Comparison of ENCODE assay signal across 28 mouse cellular contexts in the genomic region with DNA sequence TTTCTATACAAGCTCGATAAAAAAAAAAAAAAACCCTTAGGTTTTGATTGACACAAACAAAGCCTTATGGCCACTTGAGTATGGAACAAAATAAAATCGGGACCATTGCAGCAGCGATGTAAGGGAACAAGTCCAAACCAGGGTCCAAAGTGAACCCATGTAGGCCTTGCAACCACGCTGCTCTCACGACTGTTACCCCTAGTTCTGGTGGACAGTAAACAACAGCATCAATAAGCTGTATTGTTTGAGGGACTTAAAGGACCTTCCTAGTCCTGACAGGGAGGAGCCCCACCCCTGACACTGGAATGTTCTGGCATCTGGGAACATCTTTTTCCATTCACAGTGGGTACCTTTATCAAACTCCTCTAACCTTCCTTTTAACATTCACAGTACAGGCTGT.
A peak's percentile ranks its signal among the peaks of the same experiment; 100 is the strongest.
DNase-seq lines count a peak whose midpoint lies in the region; ATAC-seq and TF ChIP-seq lines count a peak whose summit lies in the region.
"Had no signal": no experiment of that assay in that cellular context is flagged by ENCODE, and none has a peak within 500 bp of the region (broad histone marks: within the 10 kb centered on the region; RNA-seq: fewer than 3 reads in every experiment).

No protein-coding gene starts in this region.

- peaks cover 2% of the 10 kb centered on the region; the same call in 1 of the 2 replicates for H3K4me1 ChIP-seq in kidney, adult 2 months (ENCODE audit: control insufficient read depth, insufficient read depth, low read length)
- H3K4me1 ChIP-seq in CH12.LX (ENCODE audit: control insufficient read depth in 1 of 2, insufficient read depth in 2 of 2): peaks cover 10 to 52% of the 10 kb centered on the region in 2 experiments
- H3K4me1 ChIP-seq in bone marrow, adult 2 months (ENCODE audit: control insufficient read depth, insufficient read depth, low read length): no peaks in the 10 kb centered on the region; the same call in 1 of the 2 replicates
- no peaks in the 10 kb centered on the region for H3K4me1 ChIP-seq in midbrain, embryonic 11.5 days (ENCODE audit: control insufficient read depth, insufficient read depth, low read length)
- H3K4me1 ChIP-seq: embryonic facial prominence, embryonic 10.5 days; forebrain, embryonic 12.5 days; forebrain, embryonic 15.5 days; hindbrain, embryonic 10.5 days; hindbrain, embryonic 13.5 days had no signal

- TF ChIP-seq RAD21 in CH12.LX (IDR thresholded peaks at IDR 0.05; ENCODE audit: low read depth, low read length): no peak

- no peak for DNase-seq in kidney, adult 2 months
- no peak for DNase-seq in kidney, postnatal 4 days
- no peak for DNase-seq in CH12.LX (ENCODE audit: extremely low read depth)
- no peak for DNase-seq in midbrain, embryonic 11.5 days (ENCODE audit: low spot score, missing footprints)
- DNase-seq: adrenal gland, adult 2 months; adrenal gland, postnatal 14 days; cerebellum, adult 11-12 months; cerebellum, adult 8-10 months; cerebellum, postnatal 36 days; embryo, embryonic 11 days; gastrocnemius, postnatal 25 days; heart, postnatal 10 days; heart, postnatal 36 days had no signal

- in situ Hi-C loops in CH12.LX (cut with MboI; ENCODE audit: low pct_ligation_motif_present, low pct_unique_long_range_greater_than_20kb, low sequenced_read_pairs): no loop called here

- no peak for ATAC-seq in midbrain, embryonic 11.5 days (ENCODE audit: low FRiP score)
- ATAC-seq in erythroblast, adult 5-6 weeks (replicated peaks; ENCODE audit: low FRiP score, poor library complexity, severe bottlenecking): no peak
- ATAC-seq: forebrain, embryonic 15.5 days; hindbrain, postnatal 0 days; inflammation-experienced regulatory T-cells, adult 6 months; intestine, embryonic 16.5 days; Patski had no signal

- H3K4me2 ChIP-seq in CH12.LX (ENCODE audit: insufficient read depth, low read depth, poor library complexity, severe bottlenecking): no peak overlapping the region
- no peak overlapping the region for H3K4me2 ChIP-seq in midbrain, embryonic 11.5 days
- H3K4me2 ChIP-seq: embryonic facial prominence, embryonic 13.5 days; forebrain, embryonic 12.5 days; forebrain, embryonic 15.5 days; heart, embryonic 12.5 days; heart, embryonic 15.5 days; hindbrain, embryonic 13.5 days had no signal

- no peak for TF ChIP-seq POLR2A in kidney, adult 2 months (IDR thresholded peaks at IDR 0.05; ENCODE audit: low read depth, low read length)
- TF ChIP-seq POLR2A in CH12.LX (IDR thresholded peaks at IDR 0.05; ENCODE audit: low read depth, low read length): no peak
- TF ChIP-seq POLR2A in bone marrow, adult 2 months (IDR thresholded peaks at IDR 0.05; ENCODE audit: borderline replicate concordance, control insufficient read depth, low read depth, low read length): no peak

- no peak for TF ChIP-seq EP300 in CH12.LX (IDR thresholded peaks at IDR 0.05; ENCODE audit: low read length)

- no peaks in the 10 kb centered on the region for H3K27me3 ChIP-seq in kidney, adult 2 months (replicated peaks; ENCODE audit: control insufficient read depth, insufficient read depth, low read length)
- no peaks in the 10 kb centered on the region for H3K27me3 ChIP-seq in CH12.LX (replicated peaks)
- H3K27me3 ChIP-seq in midbrain, embryonic 11.5 days (ENCODE audit: control insufficient read depth, insufficient read depth, low read length): no peaks in the 10 kb centered on the region
- H3K27me3 ChIP-seq: embryonic facial prominence, embryonic 13.5 days; forebrain, embryonic 12.5 days; forebrain, embryonic 15.5 days; heart, embryonic 12.5 days; heart, embryonic 15.5 days; hindbrain, embryonic 13.5 days; Patski had no signal

- dilution Hi-C loops in CH12.LX (cut with MboI; ENCODE audit: extremely low pct_ligation_motif_present, extremely low pct_unique_long_range_greater_than_20kb, low sequenced_read_pairs): no loop called here

- 82% methylated on average over 5 of the region's 5 CpGs for WGBS in kidney, adult 2 months
- 66% methylated on average over 5 of the region's 5 CpGs for WGBS in bone marrow, adult 2 months
- 83% methylated on average over 5 of the region's 5 CpGs for WGBS in midbrain, embryonic 11.5 days

- H3K36me3 ChIP-seq in kidney, adult 2 months (ENCODE audit: control insufficient read depth, insufficient read depth, low read length): no peaks in the 10 kb centered on the region
- H3K36me3 ChIP-seq in CH12.LX (replicated peaks in 1 of 2; ENCODE audit: control insufficient read depth in 1 of 2, insufficient read depth in 1 of 2, low read length in 1 of 2): no peaks in the 10 kb centered on the region
- H3K36me3 ChIP-seq in midbrain, embryonic 11.5 days (ENCODE audit: control insufficient read depth, insufficient read depth, low read length): no peaks in the 10 kb centered on the region
- H3K36me3 ChIP-seq: embryonic facial prominence, embryonic 10.5 days; embryonic facial prominence, embryonic 13.5 days; forebrain, embryonic 12.5 days; forebrain, embryonic 15.5 days; G1E; heart, embryonic 12.5 days; heart, embryonic 15.5 days; hindbrain, embryonic 10.5 days; hindbrain, embryonic 13.5 days had no signal

- TF ChIP-seq CTCF in kidney, adult 2 months (conservative IDR thresholded peaks at IDR 0.05; ENCODE audit: insufficient read depth, insufficient read length, low read depth, low read length): no peak
- no peak for TF ChIP-seq CTCF in CH12.LX (conservative IDR thresholded peaks at IDR 0.05 in 1 of 2, IDR thresholded peaks at IDR 0.05 in 1 of 2; ENCODE audit: low read depth in 2 of 2, low read length in 2 of 2)
- TF ChIP-seq CTCF in bone marrow, adult 2 months (IDR thresholded peaks at IDR 0.05; ENCODE audit: control insufficient read depth, insufficient read depth, low read length): no peak

- H3K27ac ChIP-seq in kidney, adult 2 months (ENCODE audit: insufficient read depth, low read depth, low read length): 0 out of 2 replicates have a peak overlapping the region, but pooled peaks have one; percentile 33
- H3K27ac ChIP-seq in CH12.LX (ENCODE audit: insufficient read depth, low read depth): no peak overlapping the region
- peak overlapping the region; percentile 77 for H3K27ac ChIP-seq in bone marrow, adult 2 months (ENCODE audit: control insufficient read depth, insufficient read depth, low read depth, low read length, poor library complexity)
- no peak overlapping the region for H3K27ac ChIP-seq in midbrain, embryonic 11.5 days (ENCODE audit: low read depth, low read length)
- H3K27ac ChIP-seq: embryonic facial prominence, embryonic 10.5 days; embryonic facial prominence, embryonic 13.5 days; forebrain, embryonic 12.5 days; forebrain, embryonic 15.5 days; heart, embryonic 15.5 days; hindbrain, embryonic 10.5 days; hindbrain, embryonic 13.5 days; hindbrain, postnatal 0 days had no signal

- no peaks in the 10 kb centered on the region for H3K79me2 ChIP-seq in CH12.LX (replicated peaks; ENCODE audit: control insufficient read depth, extremely low read depth, insufficient read depth, poor library complexity, severe bottlenecking)

- no peak overlapping the region for H3K4me3 ChIP-seq in kidney, adult 2 months (ENCODE audit: insufficient read depth, low read depth, low read length)
- H3K4me3 ChIP-seq in CH12.LX (replicated peaks in 1 of 3; ENCODE audit: low read depth in 2 of 3, low read length in 2 of 3, poor library complexity in 1 of 3): no peak overlapping the region
- no peak overlapping the region for H3K4me3 ChIP-seq in bone marrow, adult 2 months (replicated peaks; ENCODE audit: control insufficient read depth, low read depth, low read length)
- no peak overlapping the region for H3K4me3 ChIP-seq in midbrain, embryonic 11.5 days (ENCODE audit: low read depth, low read length)
- H3K4me3 ChIP-seq: embryonic facial prominence, embryonic 10.5 days; embryonic facial prominence, embryonic 13.5 days; forebrain, embryonic 12.5 days; forebrain, embryonic 15.5 days; heart, embryonic 12.5 days; heart, embryonic 15.5 days; hindbrain, embryonic 10.5 days; hindbrain, embryonic 13.5 days had no signal

- no peak overlapping the region for H3K9ac ChIP-seq in CH12.LX (ENCODE audit: insufficient read depth, low read depth)
- no peak overlapping the region for H3K9ac ChIP-seq in midbrain, embryonic 11.5 days (ENCODE audit: low read length)
- H3K9ac ChIP-seq: embryonic facial prominence, embryonic 13.5 days; forebrain, embryonic 12.5 days; forebrain, embryonic 15.5 days; heart, embryonic 12.5 days; heart, embryonic 15.5 days; hindbrain, embryonic 13.5 days had no signal

- H3K9me3 ChIP-seq in CH12.LX (replicated peaks; ENCODE audit: low read length): no peaks in the 10 kb centered on the region
- no peaks in the 10 kb centered on the region for H3K9me3 ChIP-seq in midbrain, embryonic 11.5 days (ENCODE audit: control insufficient read depth, low read length)
- H3K9me3 ChIP-seq: embryonic facial prominence, embryonic 10.5 days; embryonic facial prominence, embryonic 13.5 days; forebrain, embryonic 12.5 days; forebrain, embryonic 15.5 days; G1E; heart, embryonic 12.5 days; heart, embryonic 15.5 days; hindbrain, embryonic 10.5 days; hindbrain, embryonic 13.5 days had no signal

TF ChIP-seq in CH12.LX, 34 proteins besides CTCF, POLR2A, EP300 and RAD21:
- TF ChIP-seq NRF1 (IDR thresholded peaks at IDR 0.05; ENCODE audit: low read depth, low read length) (no peak), E2F4 (IDR thresholded peaks at IDR 0.05; ENCODE audit: insufficient replicate concordance, low read depth, low read length) (no peak), UBTF (IDR thresholded peaks at IDR 0.05; ENCODE audit: low read depth, low read length) (no peak), ETS1 (conservative IDR thresholded peaks at IDR 0.05; ENCODE audit: low read depth, low read length) (no peak), MYC (IDR thresholded peaks at IDR 0.05; ENCODE audit: low read depth, low read length) (peak; percentile 35; the same call in 1 of the 2 replicates), MXI1 (IDR thresholded peaks at IDR 0.05; ENCODE audit: low read depth, low read length) (no peak), USF2 (conservative IDR thresholded peaks at IDR 0.05; ENCODE audit: low read depth, low read length) (no peak), ZC3H11A (IDR thresholded peaks at IDR 0.05; ENCODE audit: low read depth, low read length) (no peak), ZNF384 (IDR thresholded peaks at IDR 0.05; ENCODE audit: low read depth, low read length) (peak; percentile 87), RCOR1 (conservative IDR thresholded peaks at IDR 0.05; ENCODE audit: low read depth, low read length) (no peak), MEF2A (IDR thresholded peaks at IDR 0.05; ENCODE audit: borderline replicate concordance, low read depth, low read length) (peak; percentile 6), MAFK (IDR thresholded peaks at IDR 0.05; ENCODE audit: insufficient replicate concordance, low read length) (no peak), ELF1 (IDR thresholded peaks at IDR 0.05; ENCODE audit: low read depth, low read length) (no peak)

Comparison
In these comparisons a context has a peak if more than half of its experiments do, and no peak if none do; other contexts are left out.
1. H3K27ac ChIP-seq: peak in kidney, adult 2 months (single experiment) and bone marrow, adult 2 months (single experiment); none in CH12.LX (single experiment) and midbrain, embryonic 11.5 days (single experiment).